In genomic region chr3:69869702-69870101, GRCm38 (mm10) we compare ENCODE assay signal across 19 mouse cellular contexts. TPM values are rescaled to one million over a fixed set of nuclear protein-coding genes. Genes with fewer than 3 reads are reported as not detected.
"Had no signal": no experiment of that assay in that cellular context is flagged by ENCODE, and none has a peak within 500 bp of the region (broad histone marks: within the 10 kb centered on the region; RNA-seq: fewer than 3 reads in every experiment).

No protein-coding gene starts in this region.

- ATAC-seq: midbrain, embryonic 16.5 days had no signal

- H3K36me3 ChIP-seq: midbrain, embryonic 10.5 days; midbrain, embryonic 12.5 days; neural tube, embryonic 12.5 days had no signal

- H3K27me3 ChIP-seq: midbrain, embryonic 12.5 days; neural tube, embryonic 12.5 days had no signal

- H3K4me2 ChIP-seq: lung, embryonic 14.5 days; midbrain, embryonic 12.5 days; neural tube, embryonic 12.5 days had no signal

- H3K4me1 ChIP-seq: midbrain, embryonic 10.5 days; midbrain, embryonic 12.5 days; neural tube, embryonic 12.5 days had no signal

- H3K4me3 ChIP-seq: midbrain, embryonic 10.5 days; midbrain, embryonic 12.5 days; neural tube, embryonic 12.5 days had no signal

- DNase-seq: lung, adult 18-20 months; lung, embryonic 14.5 days; lung, postnatal 10 days; lung, postnatal 4 days; midbrain, embryonic 14.5 days; right cerebral cortex, postnatal 14 days; spleen, adult 18-20 months; thymus, adult 2 months; thymus, postnatal 25 days; thymus, postnatal 4 days had no signal

- H3K9ac ChIP-seq: lung, embryonic 14.5 days; midbrain, embryonic 12.5 days; neural tube, embryonic 12.5 days had no signal

- H3K27ac ChIP-seq: midbrain, embryonic 10.5 days; midbrain, embryonic 12.5 days; neural tube, embryonic 12.5 days had no signal

- H3K9me3 ChIP-seq: midbrain, embryonic 10.5 days; midbrain, embryonic 12.5 days; neural tube, embryonic 12.5 days had no signal

RNA-seq across cellular contexts. Expression of gene Sptssb, which starts 10.0 kb away (rescaled TPM):
- total RNA-seq: megakaryocyte, adult 5-6 weeks; megakaryocyte-erythroid progenitor cell, adult 5-6 weeks; monocyte, adult 5-6 weeks; neutrophil, adult 5-6 weeks had no signal
- polyA plus RNA-seq: testis, adult 2 months had no signal
